Mouse (Mus musculus) megakaryocyte, embryonic 14.5 days (primary cell): ENCODE measurements around the gene Ciz1. TPM values are rescaled to one million over a fixed set of nuclear protein-coding genes. Genes with fewer than 3 reads are reported as not detected.
A peak's percentile ranks its signal among the peaks of the same experiment; 100 is the strongest.

Experiments
- H3K27me3 ChIP-seq: replicated peaks from 2 replicates; pipeline ENCODE3; 2012; ENCODE audit warnings: inconsistent platforms
- H3K36me3 ChIP-seq: replicated peaks from 2 replicates; pipeline ENCODE3; 2012; ENCODE audit warnings: low read length, inconsistent platforms, mixed read lengths
- H3K4me1 ChIP-seq: 2 replicates; pipeline ENCODE4 v1.6.1; 2012; ENCODE audit warnings: inconsistent platforms
- H3K4me3 ChIP-seq: replicated peaks from 2 replicates; pipeline ENCODE3; 2012; ENCODE audit warnings: moderate library complexity, mild to moderate bottlenecking, inconsistent platforms
- H3K9me3 ChIP-seq: 2 replicates; pipeline ENCODE4 v1.6.1; 2012; ENCODE audit warnings: inconsistent platforms
- FLI1 ChIP-seq: IDR thresholded peaks from 2 replicates; pipeline ENCODE4 v1.6.1; 2012; ENCODE audit warnings: low read length, inconsistent platforms, mixed read lengths
- GATA1 ChIP-seq: IDR thresholded peaks from 3 replicates; pipeline ENCODE4 v1.6.1; 2012; ENCODE audit warnings: mixed read lengths, low read length, inconsistent platforms, borderline replicate concordance
- polyA plus RNA-seq: library from polyadenylated mRNA; stranded (reverse); fragments of >175 nt; gene quantifications from 2 replicates; pipeline ENCODE4 v1.2.3, GENCODE M21; 2012; ENCODE audit warnings: low replicate concordance; ENCODE audit not compliant: insufficient read depth

The Ciz1 gene
- 103 and 163 TPM in 2 replicates for polyA plus RNA-seq

DNA sequence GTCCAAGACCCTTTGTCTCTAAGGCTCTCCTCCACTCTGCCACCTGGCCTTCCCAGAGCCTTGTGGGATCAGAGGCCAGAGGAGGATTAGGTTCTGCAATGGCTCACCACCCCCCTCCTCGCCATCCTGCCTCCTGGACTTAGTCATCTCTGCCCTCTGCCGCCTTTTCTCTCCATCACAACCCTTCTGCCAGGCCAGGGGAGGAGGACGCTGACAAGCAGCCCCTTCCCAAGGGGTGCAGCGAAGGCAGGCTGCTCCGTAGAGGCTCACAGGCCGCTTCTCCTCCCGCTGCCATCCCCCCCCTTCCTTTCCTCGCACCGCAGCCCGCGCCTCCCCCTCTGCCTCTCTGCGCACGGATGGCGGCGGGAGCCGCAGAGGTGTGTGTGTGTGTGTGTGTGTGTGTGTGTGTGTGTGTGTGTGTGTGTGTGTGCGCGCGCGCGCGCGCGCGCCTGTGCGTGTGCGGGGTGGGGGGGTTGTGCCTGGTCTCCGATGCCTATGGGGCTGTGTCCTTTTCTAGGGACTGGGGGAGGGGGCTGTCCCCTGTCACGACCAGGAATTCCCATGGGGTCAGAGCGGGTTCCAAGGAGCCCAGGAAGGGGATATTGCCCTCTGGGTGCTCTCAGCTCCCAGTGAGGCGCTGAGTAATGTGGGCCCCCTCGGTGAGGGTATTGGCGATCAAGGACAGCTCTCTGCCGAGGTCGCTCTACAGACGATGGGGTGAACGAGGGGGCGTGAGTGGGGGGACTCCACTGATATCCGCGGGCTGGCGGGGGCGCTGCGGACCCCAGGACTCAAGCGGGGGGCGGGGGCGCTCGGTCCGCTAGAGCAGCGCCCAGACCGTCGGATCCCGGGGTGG, at the start of gene Ciz1:
TSS of gene Ciz1 (plus strand) at position 177 of the 856 bp plus-strand sequence.
- Histone ChIP-seq H3K36me3 (no peaks in the 10 kb centered on the region), H3K27me3 (peaks cover 59% of the 10 kb centered on the region), H3K4me1 (peaks cover 63% of the 10 kb centered on the region), H3K9me3 (no peaks in the 10 kb centered on the region), H3K4me3 (peak within 1 kb of the TSS; percentile 93)
- TF ChIP-seq FLI1 (no peak), GATA1 (no peak)

DNA sequence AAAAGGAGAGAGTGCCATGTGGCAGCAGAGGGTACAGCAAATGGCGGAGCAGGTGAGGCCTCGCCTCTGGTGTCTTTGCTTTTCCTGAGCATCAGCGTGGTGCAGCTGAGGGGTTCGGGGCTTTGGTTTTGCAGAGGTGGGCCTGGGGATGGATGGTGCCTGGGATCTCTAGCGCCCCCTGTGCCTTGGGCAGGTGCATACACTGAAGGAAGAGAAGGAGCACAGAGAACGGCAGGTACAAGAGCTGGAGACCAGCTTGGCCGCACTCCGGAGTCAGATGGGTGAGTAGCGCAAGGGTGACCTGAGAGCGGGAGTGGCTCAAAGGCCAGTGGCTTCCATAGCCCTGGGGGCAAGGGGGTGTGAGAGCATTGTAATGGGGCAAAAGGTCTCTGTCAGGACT, 49.2 kb upstream of the Ciz1 start:
- Histone ChIP-seq H3K4me1 (peaks cover 6% of the 10 kb centered on the region; the same call in 1 of the 2 replicates), H3K27me3 (no peaks in the 10 kb centered on the region), H3K9me3 (no peaks in the 10 kb centered on the region), H3K4me3 (no peak overlapping the region), H3K36me3 (peaks cover 99% of the 10 kb centered on the region)
- no peak for TF ChIP-seq FLI1

DNA sequence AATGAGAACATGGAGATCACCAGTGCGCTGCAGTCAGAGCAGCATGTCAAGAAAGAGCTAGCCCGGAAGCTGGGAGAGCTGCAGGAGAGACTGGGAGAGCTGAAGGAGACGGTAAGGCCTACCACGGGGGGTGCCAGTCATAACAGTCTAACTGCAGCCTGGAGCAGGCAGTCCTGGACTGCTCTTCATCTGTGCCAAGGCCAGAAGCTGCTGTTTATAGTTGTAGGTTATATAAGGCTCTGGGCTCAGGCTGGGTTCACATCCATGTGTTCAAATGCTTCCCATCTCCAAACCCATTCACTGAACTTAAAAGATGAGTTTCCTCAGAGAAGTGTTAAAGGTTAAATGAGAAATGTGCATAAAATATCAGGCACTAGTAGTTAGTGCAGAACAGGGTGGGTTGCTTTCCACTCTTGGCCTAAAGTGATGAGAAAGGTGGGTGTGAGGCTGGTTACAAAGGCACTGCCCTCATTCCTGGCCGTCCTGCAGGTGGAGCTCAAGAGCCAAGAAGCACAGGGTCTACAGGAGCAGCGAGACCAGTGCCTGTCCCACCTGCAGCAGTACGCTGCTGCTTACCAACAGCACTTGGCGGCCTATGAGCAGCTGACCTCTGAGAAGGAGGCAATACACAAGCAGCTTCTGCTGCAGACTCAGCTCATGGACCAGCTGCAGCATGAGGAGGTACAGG, 47.8 kb upstream of the Ciz1 start:
- TF ChIP-seq GATA1 (no peak), FLI1 (no peak)
- H3K27me3 ChIP-seq, result no peaks in the 10 kb centered on the region
- no peak overlapping the region for H3K4me3 ChIP-seq
- H3K36me3 ChIP-seq, result peaks cover 99% of the 10 kb centered on the region
- H3K9me3 ChIP-seq, result no peaks in the 10 kb centered on the region
- H3K4me1 ChIP-seq, result peaks cover 18% of the 10 kb centered on the region

- Histone ChIP-seq H3K36me3 (peaks cover 100% of the 10 kb centered on the region), H3K9me3 (no peaks in the 10 kb centered on the region), H3K4me1 (peaks cover 32% of the 10 kb centered on the region), H3K4me3 (no peak overlapping the region), H3K27me3 (no peaks in the 10 kb centered on the region)
- TF ChIP-seq GATA1, result no peak
- no peak for TF ChIP-seq FLI1
These were observed 46.5 kb upstream of the Ciz1 start for GRCm38 (mm10) chr2:32305668-32306067.

- TF ChIP-seq FLI1 (no peak), GATA1 (no peak)
- Histone ChIP-seq H3K27me3 (no peaks in the 10 kb centered on the region), H3K4me3 (no peak overlapping the region), H3K9me3 (no peaks in the 10 kb centered on the region), H3K4me1 (peaks cover 37% of the 10 kb centered on the region), H3K36me3 (peaks cover 96% of the 10 kb centered on the region)
These were observed 46.0 kb upstream of the Ciz1 start for GRCm38 (mm10) chr2:32306176-32306575.

GRCm38 (mm10) chr2:32307247-32307798, 44.8 kb upstream of the Ciz1 start:
- H3K27me3 ChIP-seq, result peaks cover 2% of the 10 kb centered on the region
- H3K4me1 ChIP-seq, result peaks cover 48% of the 10 kb centered on the region
- no peak overlapping the region for H3K4me3 ChIP-seq
- no peaks in the 10 kb centered on the region for H3K9me3 ChIP-seq
- TF ChIP-seq FLI1 (no peak), GATA1 (no peak)
- peaks cover 84% of the 10 kb centered on the region for H3K36me3 ChIP-seq

GRCm38 (mm10) chr2:32307941-32308760, 44.0 kb upstream of the Ciz1 start:
- Histone ChIP-seq H3K9me3 (no peaks in the 10 kb centered on the region), H3K4me1 (peaks cover 56% of the 10 kb centered on the region), H3K36me3 (peaks cover 76% of the 10 kb centered on the region), H3K27me3 (peaks cover 10% of the 10 kb centered on the region), H3K4me3 (no peak overlapping the region)
- TF ChIP-seq GATA1, result no peak
- TF ChIP-seq FLI1, result no peak

DNA sequence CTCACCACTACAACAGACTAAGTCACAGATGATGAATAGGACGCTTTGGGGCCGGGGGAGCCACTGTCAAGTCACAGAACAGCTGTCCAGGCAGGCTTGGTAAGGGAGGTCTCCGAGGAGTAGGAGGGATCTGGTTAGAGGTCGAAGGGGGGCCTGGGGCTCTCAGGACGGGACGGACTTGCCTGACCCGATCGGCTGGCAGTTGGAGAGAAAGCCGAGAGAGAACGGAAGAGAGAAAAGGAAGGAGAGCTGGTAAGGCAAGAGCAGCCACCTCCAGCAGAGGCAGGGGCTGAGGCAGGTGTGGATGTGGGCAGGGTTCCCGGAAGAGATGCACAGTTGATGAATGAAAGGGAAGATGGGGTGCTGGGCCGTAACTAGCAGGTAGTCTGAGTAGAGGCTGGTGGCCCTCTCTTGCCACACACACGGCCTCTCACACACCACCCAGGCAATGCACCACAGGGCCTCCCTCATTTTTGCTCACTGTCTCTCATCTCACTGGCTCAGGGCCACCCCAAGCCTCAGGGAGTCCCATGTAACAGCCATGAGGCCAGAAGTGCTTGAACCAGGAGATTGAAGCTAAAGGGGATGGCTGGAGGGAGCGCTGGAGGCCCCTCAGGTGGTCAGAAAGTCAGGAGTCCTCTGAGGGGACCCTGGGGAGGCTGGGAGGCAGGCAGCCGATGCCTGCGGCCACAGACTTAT, 43.1 kb upstream of the Ciz1 start:
- TF ChIP-seq GATA1, result no peak
- TF ChIP-seq FLI1, result no peak
- no peaks in the 10 kb centered on the region for H3K9me3 ChIP-seq
- H3K4me1 ChIP-seq, result peaks cover 54% of the 10 kb centered on the region
- no peak overlapping the region for H3K4me3 ChIP-seq
- H3K36me3 ChIP-seq, result peaks cover 67% of the 10 kb centered on the region
- H3K27me3 ChIP-seq, result peaks cover 14% of the 10 kb centered on the region
